Mouse (Mus musculus): Measurements from ENCODE around the gene Gm11568. TPM values are rescaled to one million over a fixed set of nuclear protein-coding genes. Genes with fewer than 3 reads are reported as not detected.
"Not testable (repeated sequence)": the region's sequence is repeated elsewhere in the genome, so short reads cannot be mapped to it uniquely, and the experiment has no call there.

Gene Gm11568
- polyA plus RNA-seq (2015; fragmentation: Nextera tagmentation; extraction: Ambion mirVana) = not detected in 2 replicates

DNA sequence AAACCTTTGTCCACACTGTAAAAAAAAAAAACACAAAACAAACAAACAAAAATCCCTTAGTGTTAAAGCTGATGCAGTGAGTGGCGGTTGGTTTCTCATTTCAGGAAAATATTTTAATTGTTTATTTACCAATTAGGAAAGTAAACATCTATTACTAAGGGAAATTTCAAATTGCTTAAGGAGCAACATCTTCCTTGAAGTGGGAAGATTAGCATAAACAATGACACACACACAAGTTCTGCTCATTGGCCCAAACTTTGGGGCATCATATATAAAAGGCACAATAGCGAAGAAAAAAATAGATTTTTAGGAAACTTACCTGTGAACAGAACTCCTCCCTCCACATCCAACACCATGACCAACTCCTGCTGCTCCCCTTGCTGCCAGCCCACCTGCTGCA is at the start of gene Gm11568:
Gm11568 (plus strand) TSS at position 301 of the 400 bp plus-strand sequence.
- no peak within 1 kb of the TSS for H3K4me2 ChIP-seq (replicated peaks; ENCODE audit: low read depth)
- no peaks in the 10 kb centered on the region for H3K9me3 ChIP-seq (ENCODE audit: control insufficient read depth, low read length)
- WGBS = 80% methylated on average over 2 of the region's 2 CpGs

DNA sequence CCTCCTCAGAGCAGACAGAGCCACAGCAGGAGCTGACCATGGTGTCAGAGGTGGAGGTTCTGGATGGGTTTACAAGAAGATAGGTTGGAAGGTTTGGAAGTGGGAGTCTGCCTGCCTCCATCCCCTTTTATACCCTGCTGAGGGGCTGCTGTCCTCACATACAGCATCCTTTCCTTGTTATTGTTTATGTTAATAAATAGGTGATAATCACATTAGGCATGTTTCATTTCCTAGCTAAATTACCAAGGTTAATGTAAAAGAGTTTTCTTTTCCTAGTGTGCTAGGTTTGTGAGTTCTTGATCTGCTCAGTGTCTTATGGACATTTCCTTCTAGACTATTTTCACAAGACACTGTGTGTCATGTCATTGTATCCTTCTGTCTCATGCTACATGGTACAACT is 47.9 kb upstream of the Gm11568 start, which contains the start of gene Krtap4-13:
Krtap4-13 (minus strand) TSS at position 101 of the 400 bp plus-strand sequence.
- not testable (repeated sequence) for H3K36me3 ChIP-seq (ENCODE audit: control insufficient read depth, insufficient read depth, low read length); H3K9ac ChIP-seq (ENCODE audit: low read length); H3K27me3 ChIP-seq (ENCODE audit: control insufficient read depth, insufficient read depth, low read length); H3K4me3 ChIP-seq (ENCODE audit: low read depth, low read length); H3K4me1 ChIP-seq (replicated peaks; ENCODE audit: control insufficient read depth, insufficient read depth); H3K27ac ChIP-seq (replicated peaks); H3K4me2 ChIP-seq (replicated peaks; ENCODE audit: low read depth); H3K9me3 ChIP-seq (ENCODE audit: control insufficient read depth, low read length); ATAC-seq (ENCODE audit: low FRiP score, low TSS enrichment); DNase-seq (ENCODE audit: low spot score)

More for the DNA sequence above, at the start of gene Gm11568:
- no peaks in the 10 kb centered on the region for H3K4me1 ChIP-seq (replicated peaks; ENCODE audit: control insufficient read depth, insufficient read depth)
- TF ChIP-seq CTCF (IDR thresholded peaks at IDR 0.05; ENCODE audit: low read depth) (no peak), EP300 (optimal IDR thresholded peaks at IDR 0.05) (no peak)
- H3K27ac ChIP-seq (replicated peaks) = no peak within 1 kb of the TSS
- no peaks in the 10 kb centered on the region for H3K27me3 ChIP-seq (ENCODE audit: control insufficient read depth, insufficient read depth, low read length)
- DNase-seq (ENCODE audit: low spot score) = no peak
- no peak within 1 kb of the TSS for H3K4me3 ChIP-seq (ENCODE audit: low read depth, low read length)
- no peak for ATAC-seq (ENCODE audit: low FRiP score, low TSS enrichment)
- H3K9ac ChIP-seq (ENCODE audit: low read length) = no peak within 1 kb of the TSS
- H3K36me3 ChIP-seq (ENCODE audit: control insufficient read depth, insufficient read depth, low read length) = no peaks in the 10 kb centered on the region

DNA sequence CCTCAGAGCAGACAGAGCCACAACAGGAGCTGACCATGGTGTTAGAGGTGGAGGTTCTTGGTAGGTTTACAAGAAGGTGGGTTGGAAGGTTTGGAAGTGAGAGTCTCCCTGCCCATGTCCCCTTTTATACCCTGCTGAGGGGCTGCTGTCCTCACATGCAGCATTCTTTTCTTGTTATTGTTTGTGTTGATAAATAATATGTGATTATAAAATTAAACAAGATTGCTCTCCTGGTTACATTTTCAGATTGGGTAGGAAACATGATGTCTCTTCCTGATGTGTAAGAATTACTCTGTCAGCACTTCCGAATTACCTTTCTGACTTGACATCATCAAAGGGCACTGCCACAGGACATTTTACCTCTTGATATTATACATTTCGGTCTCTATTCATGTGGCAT is 42.2 kb upstream of the Gm11568 start, which contains the start of gene Gm11564:
Gm11564 (minus strand) TSS at position 101 of the 400 bp plus-strand sequence.
- not testable (repeated sequence) for ATAC-seq (ENCODE audit: low FRiP score, low TSS enrichment)

DNA sequence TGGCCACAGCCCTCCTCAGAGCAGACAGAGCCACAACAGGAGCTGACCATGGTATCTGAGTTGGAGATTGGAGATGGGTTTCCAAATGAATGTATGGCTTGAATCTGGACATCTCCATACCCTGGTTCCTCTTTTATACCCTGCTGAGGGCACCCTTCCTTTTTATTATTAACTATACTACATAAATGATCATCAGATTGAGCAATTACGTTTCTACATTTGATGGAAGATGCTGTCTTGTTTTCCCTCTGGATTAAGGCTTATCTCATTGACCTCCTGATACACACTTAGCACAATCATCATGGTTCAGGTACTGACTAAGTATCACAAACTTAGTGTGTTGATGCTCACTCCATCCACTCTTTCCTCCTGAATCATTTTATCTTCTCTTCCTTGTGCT is 19.8 kb upstream of the Gm11568 start, which contains the start of gene 2300003K06Rik:
2300003K06Rik (minus strand) TSS at position 101 of the 400 bp plus-strand sequence.
- TF ChIP-seq CTCF (IDR thresholded peaks at IDR 0.05; ENCODE audit: low read depth) (no peak), EP300 (optimal IDR thresholded peaks at IDR 0.05) (no peak)
- WGBS = 65% methylated on average over 1 of the region's 1 CpGs
- DNase-seq (ENCODE audit: low spot score) = no peak
- Histone ChIP-seq H3K36me3 (ENCODE audit: control insufficient read depth, insufficient read depth, low read length) (no peaks in the 10 kb centered on the region), H3K27me3 (ENCODE audit: control insufficient read depth, insufficient read depth, low read length) (no peaks in the 10 kb centered on the region), H3K4me1 (replicated peaks; ENCODE audit: control insufficient read depth, insufficient read depth) (no peaks in the 10 kb centered on the region), H3K4me3 (ENCODE audit: low read depth, low read length) (no peak within 1 kb of the TSS), H3K9me3 (ENCODE audit: control insufficient read depth, low read length) (no peaks in the 10 kb centered on the region), H3K4me2 (replicated peaks; ENCODE audit: low read depth) (no peak within 1 kb of the TSS), H3K27ac (replicated peaks) (no peak within 1 kb of the TSS), H3K9ac (ENCODE audit: low read length) (no peak within 1 kb of the TSS)
- no peak for ATAC-seq (ENCODE audit: low FRiP score, low TSS enrichment)

More for the DNA sequence above, 42.2 kb upstream of the Gm11568 start, which contains the start of gene Gm11564:
- H3K9me3 ChIP-seq (ENCODE audit: control insufficient read depth, low read length); H3K9ac ChIP-seq (ENCODE audit: low read length); H3K27me3 ChIP-seq (ENCODE audit: control insufficient read depth, insufficient read depth, low read length); H3K4me3 ChIP-seq (ENCODE audit: low read depth, low read length); H3K4me2 ChIP-seq (replicated peaks; ENCODE audit: low read depth); H3K36me3 ChIP-seq (ENCODE audit: control insufficient read depth, insufficient read depth, low read length); H3K4me1 ChIP-seq (replicated peaks; ENCODE audit: control insufficient read depth, insufficient read depth); H3K27ac ChIP-seq (replicated peaks): not testable (repeated sequence)
- DNase-seq (ENCODE audit: low spot score) = peak; percentile 1
- WGBS = 88% methylated on average over 2 of the region's 2 CpGs

DNA sequence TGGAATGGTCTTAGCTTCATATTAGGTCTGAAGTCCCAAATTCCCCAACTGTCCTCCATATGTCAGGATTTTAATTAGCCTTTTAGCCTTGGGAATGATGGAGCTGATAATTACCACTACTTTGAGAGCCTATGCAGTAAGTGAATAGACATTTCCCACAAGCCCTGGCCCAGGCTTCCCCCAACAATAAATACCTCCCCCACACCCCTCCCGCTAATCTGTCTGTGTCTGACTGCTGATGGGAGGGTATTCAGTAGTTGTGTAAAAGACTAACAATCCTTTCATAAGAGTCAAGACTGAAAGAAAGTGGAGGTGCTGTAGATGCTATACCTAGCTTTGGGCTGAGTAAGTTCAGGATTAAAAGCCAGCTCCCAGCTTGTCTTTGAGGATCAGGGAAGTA is 15.5 kb upstream of the Gm11568 start:
- no peak for DNase-seq (ENCODE audit: low spot score)
- Histone ChIP-seq H3K9me3 (ENCODE audit: control insufficient read depth, low read length) (no peaks in the 10 kb centered on the region), H3K27me3 (ENCODE audit: control insufficient read depth, insufficient read depth, low read length) (no peaks in the 10 kb centered on the region), H3K4me1 (replicated peaks; ENCODE audit: control insufficient read depth, insufficient read depth) (no peaks in the 10 kb centered on the region), H3K4me2 (replicated peaks; ENCODE audit: low read depth) (no peak overlapping the region), H3K27ac (replicated peaks) (no peak overlapping the region), H3K9ac (ENCODE audit: low read length) (no peak overlapping the region), H3K36me3 (ENCODE audit: control insufficient read depth, insufficient read depth, low read length) (no peaks in the 10 kb centered on the region), H3K4me3 (ENCODE audit: low read depth, low read length) (no peak overlapping the region)
- WGBS = 73% methylated on average over 1 of the region's 1 CpGs
- ATAC-seq (ENCODE audit: low FRiP score, low TSS enrichment) = no peak
- no peak for TF ChIP-seq EP300 (optimal IDR thresholded peaks at IDR 0.05)
- TF ChIP-seq CTCF (IDR thresholded peaks at IDR 0.05; ENCODE audit: low read depth) = no peak

DNA sequence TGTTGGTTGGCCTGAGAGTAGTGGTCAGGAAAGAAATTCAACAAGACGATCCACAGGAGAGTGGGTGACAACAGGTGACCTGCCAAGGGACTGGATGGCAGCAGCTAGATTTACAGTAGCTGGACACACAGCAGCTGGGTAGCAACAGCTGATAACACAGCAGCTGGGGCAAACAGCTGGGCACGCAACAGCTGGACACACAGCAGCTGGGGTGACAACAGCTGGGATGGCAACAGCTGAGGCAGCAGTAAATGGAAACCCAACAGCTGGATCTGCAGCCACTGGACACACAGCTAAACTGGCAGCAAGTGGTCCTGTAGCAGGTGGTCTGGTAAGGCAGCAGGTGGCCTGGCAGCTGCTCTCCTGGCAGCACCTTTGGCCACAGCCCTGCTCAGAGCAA is 11.0 kb upstream of the Gm11568 start:
- ATAC-seq (ENCODE audit: low FRiP score, low TSS enrichment) = no peak
- Histone ChIP-seq H3K9me3 (ENCODE audit: control insufficient read depth, low read length) (no peaks in the 10 kb centered on the region), H3K36me3 (ENCODE audit: control insufficient read depth, insufficient read depth, low read length) (no peaks in the 10 kb centered on the region), H3K27ac (replicated peaks) (no peak overlapping the region), H3K9ac (ENCODE audit: low read length) (no peak overlapping the region), H3K27me3 (ENCODE audit: control insufficient read depth, insufficient read depth, low read length) (no peaks in the 10 kb centered on the region), H3K4me3 (ENCODE audit: low read depth, low read length) (no peak overlapping the region), H3K4me1 (replicated peaks; ENCODE audit: control insufficient read depth, insufficient read depth) (no peaks in the 10 kb centered on the region), H3K4me2 (replicated peaks; ENCODE audit: low read depth) (no peak overlapping the region)
- WGBS = 81% methylated on average over 2 of the region's 2 CpGs
- DNase-seq (ENCODE audit: low spot score) = no peak
- TF ChIP-seq CTCF (IDR thresholded peaks at IDR 0.05; ENCODE audit: low read depth) (no peak), EP300 (optimal IDR thresholded peaks at IDR 0.05) (no peak)

All from stomach, postnatal 0 days (tissue).